Mouse (Mus musculus) gastrocnemius, postnatal 10 days (tissue): Measurements from ENCODE around the gene Pla2g6. TPM values are rescaled to one million over a fixed set of nuclear protein-coding genes. Genes with fewer than 3 reads are reported as not detected.

ENCODE experiments used
- DNase-seq: peaks from one replicate; pipeline ENCODE4 v3.0.0; 2021; ENCODE audit warnings: mixed read lengths
- total RNA-seq, 2 experiments: library from RNA; stranded (reverse); gene quantifications; 2 replicates each; pipeline ENCODE4 v1.2.3; 2021

Pla2g6 gene
- total RNA-seq, 2 experiments from 2014 or later: 9.2 to 9.8 TPM

GRCm38 (mm10) chr15:79350866-79351265, 22.7 kb upstream of the Pla2g6 start:
- DNase-seq: no peak

GRCm38 (mm10) chr15:79348651-79349050, 20.5 kb upstream of the Pla2g6 start:
- DNase-seq: no peak

- DNase-seq: peak; percentile 60
Observed at GRCm38 (mm10) chr15:79347845-79348506, 19.8 kb upstream of the Pla2g6 start.

- DNase-seq: peak; percentile 90
Observed at GRCm38 (mm10) chr15:79347165-79347844, 19.1 kb upstream of the Pla2g6 start.

- no peak for DNase-seq
Observed at GRCm38 (mm10) chr15:79346051-79346793, 18.0 kb upstream of the Pla2g6 start, which contains the start of gene Maff. Gene Maff (plus strand): TSS chr15:79346621.

GRCm38 (mm10) chr15:79344627-79345026, 16.4 kb upstream of the Pla2g6 start:
- no peak for DNase-seq

GRCm38 (mm10) chr15:79342641-79343337, 14.6 kb upstream of the Pla2g6 start:
- DNase-seq: no peak

- no peak for DNase-seq
Observed at GRCm38 (mm10) chr15:79338978-79339377, 10.8 kb upstream of the Pla2g6 start.

- no peak for DNase-seq
Observed at GRCm38 (mm10) chr15:79335061-79335655, 7.0 kb upstream of the Pla2g6 start.

GRCm38 (mm10) chr15:79333409-79333808, 5.2 kb upstream of the Pla2g6 start:
- no peak for DNase-seq

GRCm38 (mm10) chr15:79330521-79330920, 2.3 kb upstream of the Pla2g6 start:
- DNase-seq: no peak

- DNase-seq: no peak
Observed at GRCm38 (mm10) chr15:79329979-79330363, 1.8 kb upstream of the Pla2g6 start.

- no peak for DNase-seq
Observed at GRCm38 (mm10) chr15:79329346-79329978, 1.3 kb upstream of the Pla2g6 start.

- no peak for DNase-seq
Observed at GRCm38 (mm10) chr15:79328939-79329275, 717 bp upstream of the Pla2g6 start.

GRCm38 (mm10) chr15:79326971-79327961, 924 bp downstream of the Pla2g6 start:
- no peak for DNase-seq

- no peak for DNase-seq
Observed at GRCm38 (mm10) chr15:79326264-79326663, 1.9 kb downstream of the Pla2g6 start.

- DNase-seq: no peak
Observed at GRCm38 (mm10) chr15:79325742-79326141, 2.4 kb downstream of the Pla2g6 start.

- no peak for DNase-seq
Observed at GRCm38 (mm10) chr15:79324373-79324772, 3.8 kb downstream of the Pla2g6 start.

GRCm38 (mm10) chr15:79323791-79324155, 4.4 kb downstream of the Pla2g6 start:
- DNase-seq: no peak

- DNase-seq: peak; percentile 57
Observed at GRCm38 (mm10) chr15:79322991-79323790, 5.0 kb downstream of the Pla2g6 start.
